In genomic region chr13:67081946-67082345, GRCm38 (mm10) we compare ENCODE assay signal across 8 mouse cellular contexts. TPM values are rescaled to one million over a fixed set of nuclear protein-coding genes. Genes with fewer than 3 reads are reported as not detected.
DNase-seq lines count a peak whose midpoint lies in the region; ATAC-seq and TF ChIP-seq lines count a peak whose summit lies in the region.

No protein-coding gene starts in this region.

- H3K4me1 ChIP-seq in kidney, embryonic 14.5 days (ENCODE audit: control insufficient read depth, insufficient read depth, low read length): no peaks in the 10 kb centered on the region
- H3K4me1 ChIP-seq in hindbrain, postnatal 0 days (ENCODE audit: insufficient read depth, low read length): no peaks in the 10 kb centered on the region
- H3K4me1 ChIP-seq in midbrain, postnatal 0 days (ENCODE audit: insufficient read depth, low read length): no peaks in the 10 kb centered on the region

- H3K9ac ChIP-seq in kidney, embryonic 14.5 days (ENCODE audit: low read depth, low read length): 0 out of 2 replicates have a peak overlapping the region, but pooled peaks have one; percentile 61
- H3K9ac ChIP-seq in hindbrain, postnatal 0 days (replicated peaks; ENCODE audit: low read length): peak overlapping the region; percentile 54; the same call in 1 of the 2 replicates
- H3K9ac ChIP-seq in midbrain, postnatal 0 days (replicated peaks; ENCODE audit: low read length, poor library complexity, severe bottlenecking): peak overlapping the region; percentile 40; the same call in 1 of the 2 replicates

- peak overlapping the region; percentile 61 for H3K4me2 ChIP-seq in kidney, embryonic 14.5 days (replicated peaks; ENCODE audit: low read depth, low read length)
- H3K4me2 ChIP-seq in hindbrain, postnatal 0 days (ENCODE audit: low read depth, low read length): peak overlapping the region; percentile 72
- H3K4me2 ChIP-seq in midbrain, postnatal 0 days (ENCODE audit: low read depth, low read length, poor library complexity, severe bottlenecking): peak overlapping the region; percentile 75

- WGBS in kidney, embryonic 14.5 days: 67% methylated on average over 1 of the region's 1 CpGs
- whole genome bisulfite sequencing in hindbrain, postnatal 0 days: 86% methylated on average over 1 of the region's 1 CpGs
- 75% methylated on average over 1 of the region's 1 CpGs for WGBS in midbrain, postnatal 0 days

- H3K36me3 ChIP-seq in kidney, embryonic 14.5 days (ENCODE audit: control insufficient read depth, insufficient read depth, low read length): no peaks in the 10 kb centered on the region; the same call in 1 of the 2 replicates
- no peaks in the 10 kb centered on the region for H3K36me3 ChIP-seq in hindbrain, postnatal 0 days (ENCODE audit: insufficient read depth, low read length)
- 0 out of 2 replicates have a peak, but pooled peaks cover 6% of the 10 kb centered on the region for H3K36me3 ChIP-seq in midbrain, postnatal 0 days (ENCODE audit: insufficient read depth, low read length)

- H3K27ac ChIP-seq in kidney, embryonic 14.5 days (ENCODE audit: low read depth, low read length): peak overlapping the region; percentile 91; the same call in 1 of the 2 replicates
- H3K27ac ChIP-seq in hindbrain, postnatal 0 days: peak overlapping the region; percentile 76
- H3K27ac ChIP-seq in midbrain, postnatal 0 days (ENCODE audit: low read depth, low read length): peak overlapping the region; percentile 77

- no peaks in the 10 kb centered on the region for H3K27me3 ChIP-seq in kidney, embryonic 14.5 days (ENCODE audit: control insufficient read depth, insufficient read depth, low read length)
- H3K27me3 ChIP-seq in hindbrain, postnatal 0 days (ENCODE audit: insufficient read depth, low read length): no peaks in the 10 kb centered on the region
- no peaks in the 10 kb centered on the region for H3K27me3 ChIP-seq in midbrain, postnatal 0 days (ENCODE audit: insufficient read depth, low read length)

- ATAC-seq in kidney, embryonic 14.5 days (ENCODE audit: low FRiP score, low TSS enrichment): no peak
- no peak for ATAC-seq in hindbrain, postnatal 0 days
- peak; percentile 18; the same call in 1 of the 2 replicates for ATAC-seq in midbrain, postnatal 0 days (ENCODE audit: low FRiP score)
- ATAC-seq in megakaryocyte-erythroid progenitor cell, adult 5-6 weeks (replicated peaks; ENCODE audit: low FRiP score, low TSS enrichment, poor library complexity, severe bottlenecking): no peak

- no peak for DNase-seq in kidney, postnatal 10 days
- peak; percentile 50 for DNase-seq in WW6 (ENCODE audit: low read depth, low spot score)
- no peak for DNase-seq in hindbrain, postnatal 0 days (ENCODE audit: low spot score)
- DNase-seq in midbrain, postnatal 0 days (ENCODE audit: low spot score): no peak
- DNase-seq in urinary bladder, adult 18-20 months (ENCODE audit: low spot score in 2 of 2): no peak
- no peak for DNase-seq in left cerebral cortex, adult 8-10 months (ENCODE audit: low spot score in 2 of 2)

- no peak for TF ChIP-seq CTCF in hindbrain, postnatal 0 days (IDR thresholded peaks at IDR 0.05; ENCODE audit: low read depth)
- TF ChIP-seq CTCF in midbrain, postnatal 0 days (IDR thresholded peaks at IDR 0.05): no peak

- peak overlapping the region; percentile 64; the same call in 1 of the 2 replicates for H3K4me3 ChIP-seq in kidney, embryonic 14.5 days (ENCODE audit: low read length)
- peak overlapping the region; percentile 66 for H3K4me3 ChIP-seq in hindbrain, postnatal 0 days (ENCODE audit: low read length)
- H3K4me3 ChIP-seq in midbrain, postnatal 0 days (ENCODE audit: low read depth, low read length): peak overlapping the region; percentile 71

- H3K9me3 ChIP-seq in kidney, embryonic 14.5 days (ENCODE audit: control insufficient read depth, low read length): no peaks in the 10 kb centered on the region
- H3K9me3 ChIP-seq in hindbrain, postnatal 0 days (ENCODE audit: low read length): no peaks in the 10 kb centered on the region; the same call in 1 of the 2 replicates
- no peaks in the 10 kb centered on the region for H3K9me3 ChIP-seq in midbrain, postnatal 0 days (ENCODE audit: low read length)

RNA-seq across cellular contexts. Expression of gene Zfp708, which starts 15.8 kb away (rescaled TPM):
- polyA plus RNA-seq in kidney, embryonic 14.5 days (2014; fragmentation: Nextera tagmentation; extraction: Ambion mirVana): 7.3 and 8.4 TPM in 2 replicates
- 1.8 and 4.2 TPM in 2 replicates for total RNA-seq in hindbrain, postnatal 0 days (2014; rRNA removed)
- 3.9 and 4.6 TPM in 2 replicates for polyA plus RNA-seq in hindbrain, postnatal 0 days (2015; fragmentation: Nextera tagmentation; extraction: Ambion mirVana)
- total RNA-seq in midbrain, postnatal 0 days (2014; rRNA removed): 4.3 and 7.7 TPM in 2 replicates
- 5.4 and 5.6 TPM in 2 replicates for polyA plus RNA-seq in midbrain, postnatal 0 days (2015; fragmentation: Nextera tagmentation; extraction: Ambion mirVana)
- total RNA-seq in left cerebral cortex, adult 8-10 months (2022): 1 to 10 TPM in 3 of 4 experiments, under 1 TPM in 1; 0.87 to 2.7 (median 2.1) TPM
- 3.4 and 6.3 TPM in 2 replicates for total RNA-seq in megakaryocyte-erythroid progenitor cell, adult 5-6 weeks (2014; fragmentation: Nextera tagmentation)
- 2.0 and 4.7 TPM in 2 replicates for total RNA-seq in megakaryocyte-erythroid progenitor cell, adult 5-6 weeks (2017)

RNA-seq across cellular contexts. Expression of gene Zfp712, which starts 21.0 kb away (rescaled TPM):
- 3.9 and 4.8 TPM in 2 replicates for polyA plus RNA-seq in kidney, embryonic 14.5 days (2014; fragmentation: Nextera tagmentation; extraction: Ambion mirVana)
- 3.6 TPM in 2 replicates for total RNA-seq in hindbrain, postnatal 0 days (2014; rRNA removed)
- polyA plus RNA-seq in hindbrain, postnatal 0 days (2015; fragmentation: Nextera tagmentation; extraction: Ambion mirVana): 2.5 and 2.7 TPM in 2 replicates
- total RNA-seq in midbrain, postnatal 0 days (2014; rRNA removed): 6.2 and 7.9 TPM in 2 replicates
- polyA plus RNA-seq in midbrain, postnatal 0 days (2015; fragmentation: Nextera tagmentation; extraction: Ambion mirVana): 3.0 and 3.4 TPM in 2 replicates
- 1 to 10 TPM; 4.7 to 5.6 (median 5.0) TPM for total RNA-seq in left cerebral cortex, adult 8-10 months (2022)
- total RNA-seq in megakaryocyte-erythroid progenitor cell, adult 5-6 weeks (2014; fragmentation: Nextera tagmentation): 2.3 and 3.3 TPM in 2 replicates
- total RNA-seq in megakaryocyte-erythroid progenitor cell, adult 5-6 weeks (2017): 3.7 and 7.1 TPM in 2 replicates

RNA-seq across cellular contexts. Expression of gene Gm28557, which starts 26.5 kb away (rescaled TPM):
- polyA plus RNA-seq in kidney, embryonic 14.5 days (2014; fragmentation: Nextera tagmentation; extraction: Ambion mirVana): 3.3 and 4.6 TPM in 2 replicates
- 0.43 and 2.7 TPM in 2 replicates for total RNA-seq in hindbrain, postnatal 0 days (2014; rRNA removed)
- 0.78 and 1.3 TPM in 2 replicates for polyA plus RNA-seq in hindbrain, postnatal 0 days (2015; fragmentation: Nextera tagmentation; extraction: Ambion mirVana)
- total RNA-seq in midbrain, postnatal 0 days (2014; rRNA removed): 1.7 and 3.1 TPM in 2 replicates
- polyA plus RNA-seq in midbrain, postnatal 0 days (2015; fragmentation: Nextera tagmentation; extraction: Ambion mirVana): 0.89 and 0.97 TPM in 2 replicates
- 1 to 10 TPM; 2.6 to 4.6 (median 3.1) TPM for total RNA-seq in left cerebral cortex, adult 8-10 months (2022)
- total RNA-seq in megakaryocyte-erythroid progenitor cell, adult 5-6 weeks (2014; fragmentation: Nextera tagmentation): 3.1 and 6.2 TPM in 2 replicates
- 5.3 and 6.3 TPM in 2 replicates for total RNA-seq in megakaryocyte-erythroid progenitor cell, adult 5-6 weeks (2017)

RNA-seq across cellular contexts. Expression of gene Rslcan18, which starts 34.1 kb away (rescaled TPM):
- 0.43 and 0.45 TPM in 2 replicates for polyA plus RNA-seq in kidney, embryonic 14.5 days (2014; fragmentation: Nextera tagmentation; extraction: Ambion mirVana)
- 0.05 TPM in 1 of 2 replicates, not detected in the other for total RNA-seq in hindbrain, postnatal 0 days (2014; rRNA removed)
- not detected in 2 replicates for polyA plus RNA-seq in hindbrain, postnatal 0 days (2015; fragmentation: Nextera tagmentation; extraction: Ambion mirVana)
- not detected in 2 replicates for total RNA-seq in midbrain, postnatal 0 days (2014; rRNA removed)
- not detected in 2 replicates for polyA plus RNA-seq in midbrain, postnatal 0 days (2015; fragmentation: Nextera tagmentation; extraction: Ambion mirVana)
- total RNA-seq in left cerebral cortex, adult 8-10 months (2022): under 1 TPM in 3 of 4 experiments, not detected in 1; 0.33 to 0.58 (median 0.39) TPM
- 0.22 and 2.1 TPM in 2 replicates for total RNA-seq in megakaryocyte-erythroid progenitor cell, adult 5-6 weeks (2014; fragmentation: Nextera tagmentation)
- 0.15 and 0.99 TPM in 2 replicates for total RNA-seq in megakaryocyte-erythroid progenitor cell, adult 5-6 weeks (2017)

RNA-seq across cellular contexts. Expression of gene Zfp759, which starts 39.5 kb away (rescaled TPM):
- 1.7 and 2.9 TPM in 2 replicates for polyA plus RNA-seq in kidney, embryonic 14.5 days (2014; fragmentation: Nextera tagmentation; extraction: Ambion mirVana)
- 4.8 and 5.9 TPM in 2 replicates for total RNA-seq in hindbrain, postnatal 0 days (2014; rRNA removed)
- polyA plus RNA-seq in hindbrain, postnatal 0 days (2015; fragmentation: Nextera tagmentation; extraction: Ambion mirVana): 2.2 and 2.5 TPM in 2 replicates
- total RNA-seq in midbrain, postnatal 0 days (2014; rRNA removed): 8.2 and 8.8 TPM in 2 replicates
- polyA plus RNA-seq in midbrain, postnatal 0 days (2015; fragmentation: Nextera tagmentation; extraction: Ambion mirVana): 2.7 and 3.4 TPM in 2 replicates
- 10 to 100 TPM in 3 of 4 experiments, 1 to 10 TPM in 1; 9.4 to 12.5 (median 10.9) TPM for total RNA-seq in left cerebral cortex, adult 8-10 months (2022)
- 2.2 and 6.3 TPM in 2 replicates for total RNA-seq in megakaryocyte-erythroid progenitor cell, adult 5-6 weeks (2014; fragmentation: Nextera tagmentation)
- total RNA-seq in megakaryocyte-erythroid progenitor cell, adult 5-6 weeks (2017): 3.7 and 5.6 TPM in 2 replicates
